Mouse (Mus musculus) G1E (cell line): Measurements from ENCODE around the gene Atp9a.

Experiments used
- CTCF ChIP-seq: IDR thresholded peaks from 2 replicates; pipeline ENCODE4 v1.5.1; 2012; ENCODE audit warnings: low read depth, low read length, inconsistent platforms, mixed read lengths
- GATA1 ChIP-seq: IDR thresholded peaks from 2 replicates; pipeline ENCODE4 v1.6.1; 2012; ENCODE audit warnings: borderline replicate concordance, low read length, inconsistent platforms, mixed read lengths
- TAL1 ChIP-seq: conservative IDR thresholded peaks from 2 replicates; pipeline ENCODE4 v1.6.1; 2012; ENCODE audit warnings: low read depth, low read length, inconsistent platforms, mixed read lengths

DNA sequence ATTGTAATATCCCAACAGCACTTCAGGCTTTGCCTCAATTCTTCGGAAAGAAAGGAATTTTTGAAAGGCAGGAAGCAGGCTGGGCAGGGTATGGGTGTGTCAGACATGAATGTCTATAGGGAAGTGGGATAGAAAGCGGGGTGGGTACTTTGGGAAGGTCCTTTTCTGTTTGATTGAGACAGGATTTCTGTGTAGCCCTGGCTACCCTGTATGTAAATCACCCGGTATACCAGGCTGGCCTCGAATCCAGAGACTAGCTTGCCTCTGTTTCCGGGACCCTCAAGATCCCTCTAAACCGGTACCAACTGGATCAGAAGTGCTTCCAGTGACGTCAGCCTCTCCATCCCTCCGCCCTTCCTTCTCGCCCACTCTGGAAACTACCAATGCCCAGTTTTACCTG lies 18.9 kb upstream of the Atp9a start:
- TF ChIP-seq CTCF (no peak), TAL1 (no peak), GATA1 (no peak)
